Mouse (Mus musculus) frontal cortex, postnatal 14 days (tissue): ENCODE results near the gene Slx.
"Not testable (repeated sequence)": the region's sequence is repeated elsewhere in the genome, so short reads cannot be mapped to it uniquely, and the experiment has no call there.

Experiments used
- DNase-seq, 2 experiments: peaks; one replicate each; pipeline ENCODE4 v3.0.0; 2022; ENCODE audit warnings: low spot score in 2 of 2

Slx gene

DNA sequence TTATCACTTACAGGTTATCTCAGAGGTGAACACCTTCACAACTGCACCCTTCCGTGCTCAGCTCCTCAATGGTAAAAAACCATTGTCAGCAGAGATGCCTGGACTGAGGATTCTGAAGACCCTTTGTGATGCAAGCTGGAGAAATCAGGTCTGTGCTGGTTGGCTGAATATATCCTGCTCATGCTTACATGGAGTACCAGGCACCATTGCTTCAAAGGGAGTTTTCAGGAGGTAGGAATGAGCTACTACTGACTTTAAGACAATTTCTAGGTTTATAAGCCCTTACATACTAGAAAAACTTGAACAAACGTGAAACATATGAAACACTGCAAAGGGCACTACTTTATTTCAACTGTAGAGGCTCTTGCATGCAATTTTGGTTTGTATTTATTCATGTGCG, at the start of gene Slx:
Gene Slx (minus strand): TSS at position 101 of the 400 bp plus-strand sequence.
- DNase-seq = not testable (repeated sequence)
